Mouse (Mus musculus) gastrocnemius, postnatal 10 days (tissue): ENCODE data around the gene Pdcd1lg2. TPM values are rescaled to one million over a fixed set of nuclear protein-coding genes. Genes with fewer than 3 reads are reported as not detected.

ENCODE experiments used
- DNase-seq: peaks from one replicate; pipeline ENCODE4 v3.0.0; 2021; ENCODE audit warnings: mixed read lengths
- total RNA-seq, 2 experiments: library from RNA; stranded (reverse); gene quantifications; 2 replicates each; pipeline ENCODE4 v1.2.3; 2021

Gene Pdcd1lg2
- total RNA-seq, 2 experiments from 2014 or later = not detected

GRCm38 (mm10) chr19:29500333-29500732, 89.6 kb downstream of the Pdcd1lg2 start:
- no peak for DNase-seq

GRCm38 (mm10) chr19:29501106-29501505, 90.4 kb downstream of the Pdcd1lg2 start:
- no peak for DNase-seq

GRCm38 (mm10) chr19:29501507-29501906, 90.8 kb downstream of the Pdcd1lg2 start:
- peak; percentile 85 for DNase-seq

- DNase-seq = no peak
These were observed 93.4 kb downstream of the Pdcd1lg2 start for GRCm38 (mm10) chr19:29504131-29504530.

- DNase-seq = no peak
These were observed 94.9 kb downstream of the Pdcd1lg2 start for GRCm38 (mm10) chr19:29505617-29506016.

GRCm38 (mm10) chr19:29508208-29508607, 97.5 kb downstream of the Pdcd1lg2 start:
- DNase-seq = peak; percentile 47

GRCm38 (mm10) chr19:29509857-29510256, 99.1 kb downstream of the Pdcd1lg2 start:
- no peak for DNase-seq

GRCm38 (mm10) chr19:29511826-29512225, 101.1 kb downstream of the Pdcd1lg2 start:
- no peak for DNase-seq

GRCm38 (mm10) chr19:29513111-29513766, 102.5 kb downstream of the Pdcd1lg2 start:
- DNase-seq = no peak

GRCm38 (mm10) chr19:29514130-29514529, 103.4 kb downstream of the Pdcd1lg2 start:
- no peak for DNase-seq

- no peak for DNase-seq
These were observed 104.7 kb downstream of the Pdcd1lg2 start for GRCm38 (mm10) chr19:29515386-29515785.

- no peak for DNase-seq
These were observed 105.3 kb downstream of the Pdcd1lg2 start for GRCm38 (mm10) chr19:29515991-29516390.

- no peak for DNase-seq
These were observed 107.7 kb downstream of the Pdcd1lg2 start for GRCm38 (mm10) chr19:29518409-29518808.

- no peak for DNase-seq
These were observed 108.2 kb downstream of the Pdcd1lg2 start for GRCm38 (mm10) chr19:29518922-29519321.

Other genes starting within 250 kb of the Pdcd1lg2 start
- 10 to 100 TPM; 16.6 to 19.2 TPM for gene Jak2, start 159.1 kb upstream of the Pdcd1lg2 start, total RNA-seq
- 1 to 10 TPM in 1 of 2 experiments, under 1 TPM in 1; 0.65 to 1.2 TPM for gene Insl6, start 85.6 kb upstream of the Pdcd1lg2 start, total RNA-seq
- not detected for gene Rln1, start 76.2 kb upstream of the Pdcd1lg2 start, total RNA-seq
- gene Plgrkt, start 43.5 kb upstream of the Pdcd1lg2 start, total RNA-seq = 10 to 100 TPM; 28.5 to 31.9 TPM
- under 1 TPM; 0.63 to 0.70 TPM for gene Cd274, start 43.5 kb upstream of the Pdcd1lg2 start, total RNA-seq
- gene Ric1, start 111.4 kb downstream of the Pdcd1lg2 start, total RNA-seq = 10 to 100 TPM; 28.8 to 36.9 TPM
- 10 to 100 TPM in 1 of 2 experiments, 1 to 10 TPM in 1; 9.7 to 10.3 TPM for gene Ermp1, start 237.5 kb downstream of the Pdcd1lg2 start, total RNA-seq